Mouse (Mus musculus): ENCODE results near the gene Arhgap24. TPM values are rescaled to one million over a fixed set of nuclear protein-coding genes. Genes with fewer than 3 reads are reported as not detected.

Arhgap24 gene
- polyA plus RNA-seq, 1 experiment = 4.2 TPM

DNA sequence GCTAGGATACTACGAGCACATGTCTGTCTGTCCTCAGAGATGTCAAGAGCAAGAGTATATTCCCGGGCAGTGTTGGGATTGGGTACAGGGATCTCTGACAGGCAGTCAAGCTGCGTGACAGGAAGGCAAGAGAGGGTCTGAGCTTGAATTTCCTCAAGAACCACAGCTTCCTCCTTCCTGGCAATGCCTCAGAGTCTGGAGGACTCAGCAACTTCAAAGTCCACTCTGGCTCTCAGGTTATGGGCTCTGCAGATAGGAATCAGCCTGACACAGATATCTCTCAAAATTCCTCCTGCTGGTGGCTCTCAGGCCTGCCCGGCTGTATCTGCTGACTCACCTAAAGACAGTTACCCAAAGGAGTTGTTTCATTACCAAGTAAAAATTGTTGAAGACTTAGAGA is 162.6 kb downstream of the Arhgap24 start:
- Histone ChIP-seq H3K27ac (ENCODE audit: insufficient read depth, low read length) (no peak overlapping the region), H3K4me3 (ENCODE audit: extremely low read depth, insufficient read depth, insufficient read length) (no peak overlapping the region), H3K27me3 (ENCODE audit: control insufficient read depth, insufficient read depth, low read length) (no peaks in the 10 kb centered on the region), H3K36me3 (ENCODE audit: control insufficient read depth, insufficient read depth, low read length) (no peaks in the 10 kb centered on the region), H3K4me1 (ENCODE audit: control insufficient read depth, insufficient read depth, insufficient read length) (no peaks in the 10 kb centered on the region)
- WGBS = 29% methylated on average over 4 of the region's 4 CpGs
- TF ChIP-seq POLR2A (IDR thresholded peaks at IDR 0.05; ENCODE audit: low read depth, low read length) (no peak), CTCF (IDR thresholded peaks at IDR 0.05; ENCODE audit: extremely low read depth, insufficient read depth, insufficient read length, insufficient replicate concordance) (no peak)
- DNase-seq (ENCODE audit: low read depth in 1 of 2, low spot score in 2 of 2) = no peak

DNA sequence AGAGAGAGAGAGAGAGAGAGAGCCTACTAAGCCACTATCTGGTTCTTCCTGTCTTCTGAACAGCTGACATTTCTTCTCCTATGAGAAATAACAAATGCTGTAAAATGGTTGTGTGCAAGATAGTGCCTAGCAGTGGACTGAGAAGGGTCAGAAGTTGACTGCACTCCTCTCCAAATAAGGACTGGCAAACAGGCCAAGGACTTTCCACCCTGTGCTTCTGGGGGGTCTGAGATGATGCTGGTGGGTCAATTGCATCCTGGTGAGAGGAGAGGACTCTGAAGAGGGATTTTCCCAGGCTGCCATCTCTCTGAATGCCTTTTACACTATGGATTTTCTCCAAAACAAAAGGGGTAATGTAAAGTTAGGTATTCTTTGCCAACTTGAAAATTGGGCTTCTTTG is 177.9 kb downstream of the Arhgap24 start:
- Histone ChIP-seq H3K27me3 (ENCODE audit: control insufficient read depth, insufficient read depth, low read length) (no peaks in the 10 kb centered on the region), H3K27ac (ENCODE audit: insufficient read depth, low read length) (no peak overlapping the region)
- no peak for TF ChIP-seq CTCF (IDR thresholded peaks at IDR 0.05; ENCODE audit: extremely low read depth, insufficient read depth, insufficient read length, insufficient replicate concordance)
- TF ChIP-seq POLR2A (IDR thresholded peaks at IDR 0.05; ENCODE audit: low read depth, low read length) = no peak

DNA sequence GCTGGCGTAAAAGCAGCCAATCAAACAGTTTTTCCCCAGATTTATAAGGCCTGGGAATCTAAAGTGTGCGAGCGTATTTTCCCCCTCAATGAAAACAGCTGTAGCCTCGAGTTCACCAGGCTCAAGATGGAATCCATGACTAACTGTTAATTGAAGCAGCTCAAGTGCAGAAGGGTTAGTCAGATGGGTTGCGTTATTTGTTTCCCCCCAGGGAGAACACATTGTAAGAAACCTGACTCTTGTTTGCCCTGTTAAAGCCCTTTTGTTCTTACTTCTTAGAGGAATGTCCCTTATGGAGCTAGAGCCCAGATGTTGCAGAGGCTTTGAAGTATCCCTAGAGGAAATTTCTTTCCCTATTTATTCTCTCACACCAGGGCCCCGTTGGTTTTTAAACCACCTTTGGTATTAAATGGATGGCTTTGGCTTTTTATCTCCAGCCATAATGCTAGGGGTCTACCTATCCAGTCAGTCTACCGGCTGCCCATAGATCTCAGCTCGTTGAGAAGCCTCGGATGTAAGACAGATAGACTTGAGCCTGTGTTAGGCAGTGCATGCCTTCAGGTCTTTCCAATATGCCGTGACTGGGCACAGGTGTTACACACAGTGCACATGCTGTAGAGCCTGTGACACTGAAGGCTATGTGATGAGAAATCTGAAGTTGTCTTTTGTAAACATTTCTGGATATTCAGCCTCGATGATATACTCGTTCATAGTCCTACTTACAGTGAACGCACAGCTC is 184.0 kb downstream of the Arhgap24 start:
- H3K4me3 ChIP-seq (ENCODE audit: extremely low read depth, insufficient read depth, insufficient read length) = no peak overlapping the region
- WGBS = 80% methylated on average over 13 of the region's 13 CpGs
- H3K27ac ChIP-seq (ENCODE audit: insufficient read depth, low read length) = no peak overlapping the region
- H3K36me3 ChIP-seq (ENCODE audit: control insufficient read depth, insufficient read depth, low read length) = no peaks in the 10 kb centered on the region
- no peaks in the 10 kb centered on the region for H3K27me3 ChIP-seq (ENCODE audit: control insufficient read depth, insufficient read depth, low read length)
- H3K4me1 ChIP-seq (ENCODE audit: control insufficient read depth, insufficient read depth, insufficient read length) = no peaks in the 10 kb centered on the region
- no peak for DNase-seq (ENCODE audit: low read depth in 1 of 2, low spot score in 2 of 2)
- TF ChIP-seq POLR2A (IDR thresholded peaks at IDR 0.05; ENCODE audit: low read depth, low read length) (no peak), CTCF (IDR thresholded peaks at IDR 0.05; ENCODE audit: extremely low read depth, insufficient read depth, insufficient read length, insufficient replicate concordance) (no peak)

More for the DNA sequence above, 177.9 kb downstream of the Arhgap24 start:
- no peaks in the 10 kb centered on the region for H3K4me1 ChIP-seq (ENCODE audit: control insufficient read depth, insufficient read depth, insufficient read length)
- H3K36me3 ChIP-seq (ENCODE audit: control insufficient read depth, insufficient read depth, low read length) = no peaks in the 10 kb centered on the region
- no peak for DNase-seq (ENCODE audit: low read depth in 1 of 2, low spot score in 2 of 2)
- no peak overlapping the region for H3K4me3 ChIP-seq (ENCODE audit: extremely low read depth, insufficient read depth, insufficient read length)

DNA sequence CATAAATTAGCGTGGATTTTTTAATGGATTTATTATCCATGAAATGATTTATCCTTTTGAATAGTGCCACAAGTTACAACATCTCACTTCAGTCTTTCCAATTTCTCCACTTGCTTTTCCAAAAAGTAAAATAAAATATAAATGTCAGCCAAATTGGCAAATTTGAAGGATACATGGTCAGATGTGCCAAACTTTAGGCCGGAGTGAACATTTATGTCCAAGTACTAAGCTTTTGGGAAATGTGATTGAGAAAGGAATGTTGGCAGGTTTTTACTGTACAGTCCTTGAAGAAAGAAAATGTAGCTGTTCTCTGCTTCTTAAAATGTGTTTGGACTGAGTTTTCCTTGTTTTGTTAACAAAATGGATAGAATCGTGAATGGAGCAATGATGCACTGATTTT is 185.7 kb downstream of the Arhgap24 start:
- no peaks in the 10 kb centered on the region for H3K27me3 ChIP-seq (ENCODE audit: control insufficient read depth, insufficient read depth, low read length)
- no peak overlapping the region for H3K27ac ChIP-seq (ENCODE audit: insufficient read depth, low read length)
- H3K36me3 ChIP-seq (ENCODE audit: control insufficient read depth, insufficient read depth, low read length) = no peaks in the 10 kb centered on the region
- H3K4me3 ChIP-seq (ENCODE audit: extremely low read depth, insufficient read depth, insufficient read length) = no peak overlapping the region
- no peak for DNase-seq (ENCODE audit: low read depth in 1 of 2, low spot score in 2 of 2)
- WGBS = 91% methylated on average over 3 of the region's 3 CpGs
- no peaks in the 10 kb centered on the region for H3K4me1 ChIP-seq (ENCODE audit: control insufficient read depth, insufficient read depth, insufficient read length)
- TF ChIP-seq POLR2A (IDR thresholded peaks at IDR 0.05; ENCODE audit: low read depth, low read length) (no peak), CTCF (IDR thresholded peaks at IDR 0.05; ENCODE audit: extremely low read depth, insufficient read depth, insufficient read length, insufficient replicate concordance) (no peak)

DNA sequence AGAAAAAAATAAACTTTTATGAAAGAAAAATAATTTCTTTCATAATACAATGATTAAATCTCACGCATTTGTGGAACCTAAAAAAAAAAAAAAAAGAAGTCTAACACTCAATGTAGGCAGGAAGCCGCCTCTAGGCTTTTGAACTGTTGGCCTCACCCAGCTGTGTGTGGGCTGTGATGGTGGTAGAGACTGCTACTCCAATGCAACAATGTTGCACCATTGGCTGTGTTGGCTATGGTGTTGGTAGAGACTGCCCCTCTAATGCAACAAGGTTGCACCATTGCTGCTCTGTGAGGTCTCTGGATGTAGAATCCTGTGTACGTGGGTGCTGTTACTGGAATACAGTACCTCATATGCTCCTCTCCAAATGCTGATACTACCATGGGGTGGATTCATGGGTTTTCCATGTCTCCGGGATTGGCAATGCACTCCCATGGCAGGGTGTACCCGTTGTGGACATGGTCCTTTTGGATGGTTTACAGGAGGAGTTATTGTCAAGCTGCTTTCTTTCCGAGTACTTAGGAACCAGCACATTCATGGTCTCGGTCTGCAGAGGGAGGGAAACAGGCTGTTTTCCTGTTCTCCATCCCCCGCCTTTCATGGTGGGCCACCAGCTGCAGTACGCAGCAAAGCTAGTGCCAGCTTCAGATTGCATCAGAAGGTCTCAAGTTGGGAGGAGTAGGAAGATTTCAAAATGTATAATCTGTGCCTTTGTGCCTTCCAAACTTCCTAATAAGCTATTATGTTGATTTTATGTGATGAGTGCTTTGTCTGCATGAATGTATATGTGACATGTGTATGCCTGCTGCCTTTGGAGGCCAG is 186.8 kb downstream of the Arhgap24 start:
- no peaks in the 10 kb centered on the region for H3K36me3 ChIP-seq (ENCODE audit: control insufficient read depth, insufficient read depth, low read length)
- H3K27me3 ChIP-seq (ENCODE audit: control insufficient read depth, insufficient read depth, low read length) = no peaks in the 10 kb centered on the region
- no peaks in the 10 kb centered on the region for H3K4me1 ChIP-seq (ENCODE audit: control insufficient read depth, insufficient read depth, insufficient read length)
- H3K4me3 ChIP-seq (ENCODE audit: extremely low read depth, insufficient read depth, insufficient read length) = no peak overlapping the region
- TF ChIP-seq POLR2A (IDR thresholded peaks at IDR 0.05; ENCODE audit: low read depth, low read length) (no peak), CTCF (IDR thresholded peaks at IDR 0.05; ENCODE audit: extremely low read depth, insufficient read depth, insufficient read length, insufficient replicate concordance) (no peak)
- no peak for DNase-seq (ENCODE audit: low read depth in 1 of 2, low spot score in 2 of 2)
- no peak overlapping the region for H3K27ac ChIP-seq (ENCODE audit: insufficient read depth, low read length)
- 82% methylated on average over 9 of the region's 9 CpGs for WGBS

DNA sequence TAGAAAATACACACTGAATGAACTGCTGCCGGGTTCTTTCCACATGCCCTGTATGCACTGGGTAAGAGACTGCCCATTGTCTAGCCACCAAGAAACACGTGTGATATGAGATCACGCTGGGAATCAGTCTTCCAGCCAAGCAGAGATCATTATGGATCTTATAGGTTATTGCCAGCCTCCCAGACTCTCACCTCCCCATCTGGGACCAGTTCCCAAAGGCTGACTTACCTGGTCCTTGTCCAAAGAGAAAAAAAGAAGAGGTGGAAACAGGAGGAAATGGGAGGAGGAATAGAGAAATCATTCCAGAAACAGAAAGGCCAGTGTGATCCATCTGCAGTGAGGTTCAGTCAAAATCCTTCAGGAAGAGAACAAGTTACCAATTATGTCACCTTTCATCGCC is 189.0 kb downstream of the Arhgap24 start:
- H3K36me3 ChIP-seq (ENCODE audit: control insufficient read depth, insufficient read depth, low read length) = no peaks in the 10 kb centered on the region
- H3K4me3 ChIP-seq (ENCODE audit: extremely low read depth, insufficient read depth, insufficient read length) = no peak overlapping the region
- TF ChIP-seq CTCF (IDR thresholded peaks at IDR 0.05; ENCODE audit: extremely low read depth, insufficient read depth, insufficient read length, insufficient replicate concordance) = no peak
- WGBS = 86% methylated on average over 4 of the region's 4 CpGs
- no peaks in the 10 kb centered on the region for H3K4me1 ChIP-seq (ENCODE audit: control insufficient read depth, insufficient read depth, insufficient read length)
- no peaks in the 10 kb centered on the region for H3K27me3 ChIP-seq (ENCODE audit: control insufficient read depth, insufficient read depth, low read length)
- H3K27ac ChIP-seq (ENCODE audit: insufficient read depth, low read length) = no peak overlapping the region
- DNase-seq (ENCODE audit: low read depth in 1 of 2, low spot score in 2 of 2) = no peak

All from spleen, adult 2 months (tissue).